Mouse (Mus musculus) v-Abl transformed pro-B cells (cell line): ENCODE measurements around the gene Olfr59.

Source experiments
- in situ Hi-C, 2 experiments: fragments of 400-800 bp; cut with MboI; formaldehyde crosslinking; loops; one replicate each; pipeline ENCODE4 v1.15.1; 2025; ENCODE audit not compliant: unreplicated experiment in 2 of 2

The Olfr59 gene

GRCm38 (mm10) chr11:74283436-74283835 is at the start of gene Olfr59:
Olfr59 (plus strand) TSS chr11:74283736.
- in situ Hi-C loops: no loop called here

GRCm38 (mm10) chr11:74241201-74241600 is 42.3 kb upstream of the Olfr59 start:
- in situ Hi-C loops: no loop called here

DNA sequence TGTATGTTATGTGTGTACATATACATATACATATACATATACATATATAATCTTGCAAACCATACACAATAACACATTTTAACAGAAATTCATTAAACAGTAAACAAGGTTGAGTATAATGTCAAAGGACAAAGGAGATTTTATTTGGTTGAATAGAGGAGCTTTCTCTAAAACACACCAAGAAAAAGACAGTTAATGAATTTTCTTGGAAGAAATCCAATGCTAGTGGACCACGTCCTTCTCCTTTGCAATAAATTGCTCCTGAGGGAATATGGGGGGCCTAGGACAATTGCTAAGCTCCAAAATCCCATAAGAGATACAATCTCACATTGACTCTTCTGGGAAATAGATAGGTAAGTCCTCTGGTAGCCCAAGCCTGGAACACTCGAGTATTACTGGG is 24.0 kb upstream of the Olfr59 start, which contains the start of gene Olfr406:
Gene Olfr406 (plus strand): TSS at position 301 of the 400 bp plus-strand sequence.
- in situ Hi-C loops: no loop called here

- in situ Hi-C loops: no loop called here
These were observed 3.7 kb downstream of the Olfr59 start for GRCm38 (mm10) chr11:74287256-74287655.

DNA sequence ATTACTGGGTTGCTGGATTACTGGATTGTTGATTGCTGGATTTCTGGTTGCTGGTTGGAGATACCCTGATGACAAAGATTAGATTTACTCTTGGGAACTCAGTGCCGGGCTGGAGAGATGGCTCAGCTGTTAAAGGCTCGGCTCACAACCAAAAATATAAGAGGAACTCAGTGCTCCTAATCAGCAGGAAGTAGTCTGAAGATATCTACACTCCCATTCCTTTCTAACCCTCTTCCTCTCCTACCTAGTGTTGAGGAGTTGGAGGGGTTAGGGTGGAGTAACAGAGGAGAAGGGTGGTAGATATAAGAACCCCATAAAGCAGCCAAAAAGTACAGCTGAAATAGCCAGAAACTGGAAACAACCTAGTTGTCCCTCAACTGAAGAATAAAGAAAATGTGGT is 42.5 kb downstream of the Olfr59 start:
- in situ Hi-C loops: no loop called here

DNA sequence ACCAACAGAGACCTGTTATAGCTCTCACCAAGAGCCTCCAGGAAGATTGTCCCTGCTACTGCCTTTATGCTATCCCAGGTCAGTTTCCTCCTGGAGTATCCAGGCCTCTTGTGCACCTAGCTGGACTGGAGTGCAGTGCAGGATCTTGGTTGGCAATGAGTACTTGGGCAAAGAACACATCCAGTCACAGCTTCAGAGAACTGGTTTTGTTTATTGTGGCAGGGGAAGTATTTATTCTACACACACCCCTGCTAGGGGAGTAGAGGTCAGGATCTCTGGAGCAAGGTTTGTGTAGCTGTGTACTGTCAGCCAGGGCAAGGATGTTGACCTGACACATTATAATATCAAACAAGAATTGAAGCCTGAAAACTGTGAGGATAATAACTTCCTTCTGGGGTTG is 45.2 kb downstream of the Olfr59 start:
- in situ Hi-C loops: no loop called here

GRCm38 (mm10) chr11:74337931-74338330 is 54.4 kb downstream of the Olfr59 start, which contains the start of gene Olfr410:
Olfr410 (minus strand) TSS chr11:74338031.
- in situ Hi-C loops: no loop called here
